Mouse (Mus musculus) hindlimb bud, embryonic 11.5 days (tissue): Measurements from ENCODE around the gene Tuba1c.

Source experiments
- DNase-seq: peaks from one replicate; pipeline ENCODE4 v3.0.0-alpha.2; 2012; ENCODE audit warnings: low read depth, low spot score; ENCODE audit errors: extremely low spot score

Tuba1c gene

GRCm38 (mm10) chr15:98994957-98995520 is 34.7 kb upstream of the Tuba1c start:
- DNase-seq, result no peak

- no peak for DNase-seq
Observed at GRCm38 (mm10) chr15:98996840-98997239, 32.9 kb upstream of the Tuba1c start.

GRCm38 (mm10) chr15:98997938-98998774 is 31.5 kb upstream of the Tuba1c start:
- no peak for DNase-seq

- no peak for DNase-seq
Observed at GRCm38 (mm10) chr15:98998775-98999157, 30.9 kb upstream of the Tuba1c start.

- peak; percentile 57 for DNase-seq
Observed at GRCm38 (mm10) chr15:99000535-99001283, 29.0 kb upstream of the Tuba1c start.

- DNase-seq, result no peak
Observed at GRCm38 (mm10) chr15:99001451-99001931, 28.2 kb upstream of the Tuba1c start.

- DNase-seq, result no peak
Observed at GRCm38 (mm10) chr15:99003600-99003999, 26.1 kb upstream of the Tuba1c start.

GRCm38 (mm10) chr15:99008801-99009241 is 20.9 kb upstream of the Tuba1c start:
- DNase-seq, result no peak

- DNase-seq, result no peak
Observed at GRCm38 (mm10) chr15:99010896-99011295, 18.8 kb upstream of the Tuba1c start.

GRCm38 (mm10) chr15:99011946-99012345 is 17.7 kb upstream of the Tuba1c start:
- DNase-seq, result no peak

GRCm38 (mm10) chr15:99014496-99015030 is 15.1 kb upstream of the Tuba1c start:
- DNase-seq, result no peak

- DNase-seq, result no peak
Observed at GRCm38 (mm10) chr15:99017355-99017761, 12.3 kb upstream of the Tuba1c start.

GRCm38 (mm10) chr15:99017986-99018385 is 11.7 kb upstream of the Tuba1c start:
- no peak for DNase-seq

- DNase-seq, result no peak
Observed at GRCm38 (mm10) chr15:99018630-99019029, 11.1 kb upstream of the Tuba1c start.

- DNase-seq, result no peak
Observed at GRCm38 (mm10) chr15:99019436-99019835, 10.3 kb upstream of the Tuba1c start.

GRCm38 (mm10) chr15:99020171-99020570 is 9.5 kb upstream of the Tuba1c start:
- no peak for DNase-seq

GRCm38 (mm10) chr15:99021255-99021654 is 8.4 kb upstream of the Tuba1c start:
- DNase-seq, result no peak

GRCm38 (mm10) chr15:99024668-99025314 is 4.9 kb upstream of the Tuba1c start:
- peak; percentile 81 for DNase-seq

GRCm38 (mm10) chr15:99025414-99025813 is 4.3 kb upstream of the Tuba1c start:
- DNase-seq, result no peak

- no peak for DNase-seq
Observed at GRCm38 (mm10) chr15:99026259-99026658, 3.4 kb upstream of the Tuba1c start.

- no peak for DNase-seq
Observed at GRCm38 (mm10) chr15:99027116-99027515, 2.6 kb upstream of the Tuba1c start.
